In the genomic region with DNA sequence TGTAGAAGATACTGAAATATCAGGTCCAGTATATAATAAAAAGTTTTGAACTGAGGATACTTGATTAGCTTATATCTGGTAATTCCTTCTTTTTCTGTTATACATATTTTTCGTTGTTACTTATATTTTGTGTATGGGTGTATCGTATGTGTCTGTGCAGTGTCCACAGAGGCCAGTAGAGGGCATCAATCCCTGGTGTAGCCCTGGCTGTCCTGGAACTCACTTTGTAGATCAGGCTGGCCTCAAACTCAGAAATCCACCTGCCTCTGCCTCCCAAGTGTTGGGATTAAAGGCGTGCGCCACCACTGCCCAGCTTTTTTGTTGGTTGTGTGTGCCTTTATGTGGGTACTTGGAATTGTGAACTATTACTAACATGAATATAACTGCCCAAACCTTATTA, we compare ENCODE assay signal across 10 mouse cellular contexts. TPM values are rescaled to one million over a fixed set of nuclear protein-coding genes. Genes with fewer than 3 reads are reported as not detected.
A peak's percentile ranks its signal among the peaks of the same experiment; 100 is the strongest.
DNase-seq lines count a peak whose midpoint lies in the region; ATAC-seq and TF ChIP-seq lines count a peak whose summit lies in the region.
"Had no signal": no experiment of that assay in that cellular context is flagged by ENCODE, and none has a peak within 500 bp of the region (broad histone marks: within the 10 kb centered on the region; RNA-seq: fewer than 3 reads in every experiment).

No protein-coding gene starts in this region.

- no peak overlapping the region for H3K9ac ChIP-seq in forebrain, postnatal 0 days
- no peak overlapping the region for H3K9ac ChIP-seq in forebrain, embryonic 15.5 days (replicated peaks)
- no peak overlapping the region for H3K9ac ChIP-seq in midbrain, embryonic 16.5 days (ENCODE audit: low read depth, low read length)
- no peak overlapping the region for H3K9ac ChIP-seq in midbrain, embryonic 15.5 days
- H3K9ac ChIP-seq in kidney, embryonic 15.5 days: no peak overlapping the region
- H3K9ac ChIP-seq: neural tube, embryonic 12.5 days had no signal

- no peak for DNase-seq in forebrain, postnatal 0 days
- peak; percentile 11 for DNase-seq in lung, postnatal 14 days
- DNase-seq in thymus, postnatal 4 days: peak; percentile 65
- no peak for DNase-seq in layer of hippocampus, postnatal 10 days (ENCODE audit: low spot score in 2 of 2)

- H3K4me1 ChIP-seq in forebrain, postnatal 0 days (ENCODE audit: insufficient read depth): no peaks in the 10 kb centered on the region
- peaks cover 14% of the 10 kb centered on the region for H3K4me1 ChIP-seq in forebrain, embryonic 15.5 days
- H3K4me1 ChIP-seq in midbrain, embryonic 16.5 days (ENCODE audit: control insufficient read depth, insufficient read depth, low read length): peaks cover 2% of the 10 kb centered on the region; the same call in 1 of the 2 replicates
- H3K4me1 ChIP-seq in midbrain, embryonic 15.5 days: 0 out of 2 replicates have a peak, but pooled peaks cover 6% of the 10 kb centered on the region
- H3K4me1 ChIP-seq in kidney, embryonic 15.5 days: no peaks in the 10 kb centered on the region
- H3K4me1 ChIP-seq: neural tube, embryonic 12.5 days had no signal

- H3K4me3 ChIP-seq in forebrain, postnatal 0 days (ENCODE audit: low read depth, low read length): no peak overlapping the region
- no peak overlapping the region for H3K4me3 ChIP-seq in forebrain, embryonic 15.5 days
- no peak overlapping the region for H3K4me3 ChIP-seq in midbrain, embryonic 16.5 days (ENCODE audit: low read depth, low read length)
- no peak overlapping the region for H3K4me3 ChIP-seq in midbrain, embryonic 15.5 days
- H3K4me3 ChIP-seq in kidney, embryonic 15.5 days (replicated peaks): no peak overlapping the region
- H3K4me3 ChIP-seq: neural tube, embryonic 12.5 days had no signal

- no peaks in the 10 kb centered on the region for H3K27me3 ChIP-seq in forebrain, postnatal 0 days (ENCODE audit: insufficient read depth, low read length)
- H3K27me3 ChIP-seq in forebrain, embryonic 15.5 days: no peaks in the 10 kb centered on the region
- H3K27me3 ChIP-seq in midbrain, embryonic 16.5 days (ENCODE audit: control insufficient read depth, insufficient read depth, low read depth, low read length): no peaks in the 10 kb centered on the region
- no peaks in the 10 kb centered on the region for H3K27me3 ChIP-seq in midbrain, embryonic 15.5 days (replicated peaks)
- H3K27me3 ChIP-seq in kidney, embryonic 15.5 days: no peaks in the 10 kb centered on the region
- H3K27me3 ChIP-seq: neural tube, embryonic 12.5 days had no signal

- 84% methylated on average over 4 of the region's 4 CpGs for WGBS in forebrain, postnatal 0 days
- WGBS in forebrain, embryonic 15.5 days: 87% methylated on average over 4 of the region's 4 CpGs
- 87% methylated on average over 4 of the region's 4 CpGs for WGBS in midbrain, embryonic 16.5 days
- WGBS in midbrain, embryonic 15.5 days: 87% methylated on average over 4 of the region's 4 CpGs
- 86% methylated on average over 4 of the region's 4 CpGs for WGBS in kidney, embryonic 15.5 days

- peaks cover 18% of the 10 kb centered on the region for H3K36me3 ChIP-seq in forebrain, postnatal 0 days (ENCODE audit: insufficient read depth)
- peaks cover 29% of the 10 kb centered on the region for H3K36me3 ChIP-seq in forebrain, embryonic 15.5 days
- H3K36me3 ChIP-seq in midbrain, embryonic 16.5 days (ENCODE audit: control insufficient read depth, insufficient read depth, low read length): peaks cover 11% of the 10 kb centered on the region; the same call in 1 of the 2 replicates
- peaks cover 14% of the 10 kb centered on the region for H3K36me3 ChIP-seq in midbrain, embryonic 15.5 days (replicated peaks)
- H3K36me3 ChIP-seq in kidney, embryonic 15.5 days: peaks cover 70% of the 10 kb centered on the region

- no peak overlapping the region for H3K27ac ChIP-seq in forebrain, postnatal 0 days (ENCODE audit: low read depth, low read length)
- no peak overlapping the region for H3K27ac ChIP-seq in forebrain, embryonic 15.5 days (replicated peaks)
- no peak overlapping the region for H3K27ac ChIP-seq in midbrain, embryonic 16.5 days (ENCODE audit: low read length)
- H3K27ac ChIP-seq in midbrain, embryonic 15.5 days: no peak overlapping the region
- no peak overlapping the region for H3K27ac ChIP-seq in kidney, embryonic 15.5 days
- H3K27ac ChIP-seq: neural tube, embryonic 12.5 days had no signal

- H3K9me3 ChIP-seq in forebrain, postnatal 0 days (ENCODE audit: low read length): no peaks in the 10 kb centered on the region
- no peaks in the 10 kb centered on the region for H3K9me3 ChIP-seq in forebrain, embryonic 15.5 days
- H3K9me3 ChIP-seq in midbrain, embryonic 16.5 days (replicated peaks; ENCODE audit: control insufficient read depth, low read length, poor library complexity, severe bottlenecking): no peaks in the 10 kb centered on the region
- H3K9me3 ChIP-seq in midbrain, embryonic 15.5 days: no peaks in the 10 kb centered on the region
- no peaks in the 10 kb centered on the region for H3K9me3 ChIP-seq in kidney, embryonic 15.5 days (replicated peaks)
- H3K9me3 ChIP-seq: G1E; neural tube, embryonic 12.5 days had no signal

- TF ChIP-seq CTCF in forebrain, postnatal 0 days (IDR thresholded peaks at IDR 0.05; ENCODE audit: low read depth): peak; percentile 45

- no peak for ATAC-seq in forebrain, postnatal 0 days
- ATAC-seq in forebrain, embryonic 15.5 days (replicated peaks): no peak
- peak; percentile 42; the same call in 1 of the 2 replicates for ATAC-seq in midbrain, embryonic 16.5 days
- ATAC-seq in midbrain, embryonic 15.5 days (replicated peaks): no peak
- no peak for ATAC-seq in kidney, embryonic 15.5 days (replicated peaks; ENCODE audit: low FRiP score)

- H3K4me2 ChIP-seq in forebrain, postnatal 0 days (ENCODE audit: low read depth): no peak overlapping the region
- no peak overlapping the region for H3K4me2 ChIP-seq in forebrain, embryonic 15.5 days (replicated peaks)
- no peak overlapping the region for H3K4me2 ChIP-seq in midbrain, embryonic 16.5 days (ENCODE audit: low read length)
- no peak overlapping the region for H3K4me2 ChIP-seq in midbrain, embryonic 15.5 days
- H3K4me2 ChIP-seq in kidney, embryonic 15.5 days: no peak overlapping the region
- H3K4me2 ChIP-seq: neural tube, embryonic 12.5 days had no signal

RNA-seq across cellular contexts. Expression of a gene that starts 12.8 kb away (rescaled TPM):
- 342 and 369 TPM in 2 replicates for total RNA-seq in forebrain, postnatal 0 days (2014; rRNA removed)
- 233 and 253 TPM in 2 replicates for polyA plus RNA-seq in forebrain, postnatal 0 days (2015; fragmentation: Nextera tagmentation; extraction: Ambion mirVana)
- polyA plus RNA-seq in forebrain, embryonic 15.5 days (2015; fragmentation: Nextera tagmentation; extraction: Ambion mirVana): 450 and 468 TPM in 2 replicates
- 337 and 370 TPM in 2 replicates for polyA plus RNA-seq in midbrain, embryonic 16.5 days (2015; fragmentation: Nextera tagmentation; extraction: Ambion mirVana)
- 364 and 368 TPM in 2 replicates for polyA plus RNA-seq in midbrain, embryonic 15.5 days (2015; fragmentation: Nextera tagmentation; extraction: Ambion mirVana)
- total RNA-seq in layer of hippocampus, postnatal 10 days (2021): 100 to 1,000 TPM; 431 to 443 TPM
- 330 and 337 TPM in 2 replicates for polyA plus RNA-seq in kidney, embryonic 15.5 days (2015; fragmentation: Nextera tagmentation; extraction: Ambion mirVana)

RNA-seq across cellular contexts. Expression of a gene that starts 23.6 kb away (rescaled TPM):
- total RNA-seq in forebrain, postnatal 0 days (2014; rRNA removed): 43.5 and 49.2 TPM in 2 replicates
- 11.7 and 13.9 TPM in 2 replicates for polyA plus RNA-seq in forebrain, postnatal 0 days (2015; fragmentation: Nextera tagmentation; extraction: Ambion mirVana)
- 22.3 and 25.7 TPM in 2 replicates for polyA plus RNA-seq in forebrain, embryonic 15.5 days (2015; fragmentation: Nextera tagmentation; extraction: Ambion mirVana)
- 20.0 and 20.2 TPM in 2 replicates for polyA plus RNA-seq in midbrain, embryonic 16.5 days (2015; fragmentation: Nextera tagmentation; extraction: Ambion mirVana)
- polyA plus RNA-seq in midbrain, embryonic 15.5 days (2015; fragmentation: Nextera tagmentation; extraction: Ambion mirVana): 20.1 and 20.4 TPM in 2 replicates
- total RNA-seq in layer of hippocampus, postnatal 10 days (2021): 10 to 100 TPM; 35.5 to 35.8 TPM
- polyA plus RNA-seq in kidney, embryonic 15.5 days (2015; fragmentation: Nextera tagmentation; extraction: Ambion mirVana): 25.3 and 27.4 TPM in 2 replicates

Comparison
In these comparisons a context has a peak if more than half of its experiments do, and no peak if none do; other contexts are left out.
1. DNase-seq: peak in lung, postnatal 14 days (single experiment) and thymus, postnatal 4 days (single experiment); none in forebrain, postnatal 0 days (single experiment) and layer of hippocampus, postnatal 10 days (0 of 2).